Mouse (Mus musculus) ES-E14 (cell line): Measurements from ENCODE around the gene Dnajb1.

ENCODE experiments used
- CHD2 ChIP-seq: IDR thresholded peaks from 2 replicates; pipeline ENCODE4 v1.6.1; 2014; ENCODE audit warnings: mild to moderate bottlenecking, low read depth, low read length, inconsistent platforms
- HCFC1 ChIP-seq: IDR thresholded peaks from 2 replicates; pipeline ENCODE4 v1.6.1; 2012; ENCODE audit warnings: low read length, inconsistent platforms, borderline replicate concordance; ENCODE audit not compliant: insufficient read depth
- MAFK ChIP-seq: IDR thresholded peaks from 2 replicates; pipeline ENCODE4 v1.6.1; 2014; ENCODE audit warnings: mild to moderate bottlenecking, low read depth, low read length, inconsistent platforms; ENCODE audit not compliant: insufficient read depth
- ZC3H11A ChIP-seq: IDR thresholded peaks from 2 replicates; pipeline ENCODE4 v1.6.1; 2012; ENCODE audit warnings: low read depth, mild to moderate bottlenecking, inconsistent platforms, low read length, borderline replicate concordance
- ZNF384 ChIP-seq: IDR thresholded peaks from 2 replicates; pipeline ENCODE4 v1.6.1; 2012; ENCODE audit warnings: low read depth, low read length, inconsistent platforms

DNA sequence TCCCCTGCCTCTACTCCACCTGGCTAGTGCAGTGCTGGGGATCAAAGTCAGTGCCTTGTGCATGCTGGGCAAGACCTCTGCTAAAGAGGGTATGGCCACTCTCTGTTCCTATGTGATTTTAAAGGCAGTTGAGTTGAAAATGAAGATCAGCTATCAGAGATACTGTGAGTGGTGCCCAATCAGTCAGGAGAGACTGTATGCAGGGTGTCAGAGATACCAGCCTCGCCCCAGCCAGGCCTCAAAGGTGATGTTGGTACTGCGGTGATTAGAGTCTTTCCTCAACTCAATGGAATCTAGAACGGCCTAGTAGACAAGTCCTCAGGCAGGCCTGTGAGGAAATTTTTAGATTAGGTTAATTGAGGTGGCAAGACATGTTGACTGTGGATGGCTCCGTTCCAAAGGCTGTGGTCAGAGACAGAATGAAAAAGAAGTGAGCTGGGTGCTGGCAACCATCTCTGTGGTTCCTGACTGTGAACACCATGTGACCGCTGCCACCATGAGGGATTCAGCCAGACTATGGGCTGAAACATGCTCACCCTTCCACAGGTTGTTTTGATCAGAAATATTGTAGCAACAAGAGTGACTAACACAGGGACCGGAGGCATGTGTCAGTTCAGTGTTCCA is 17.8 kb downstream of the Dnajb1 start:
- TF ChIP-seq HCFC1 (no peak), ZNF384 (no peak), ZC3H11A (no peak), CHD2 (no peak), MAFK (no peak)
